Mouse (Mus musculus): ENCODE data around the gene Cmtm5. TPM values are rescaled to one million over a fixed set of nuclear protein-coding genes. Genes with fewer than 3 reads are reported as not detected.
"Not testable (repeated sequence)": the region's sequence is repeated elsewhere in the genome, so short reads cannot be mapped to it uniquely, and the experiment has no call there.

The Cmtm5 gene
- polyA plus RNA-seq, 1 experiment from 2014 or later = 3.4 TPM

DNA sequence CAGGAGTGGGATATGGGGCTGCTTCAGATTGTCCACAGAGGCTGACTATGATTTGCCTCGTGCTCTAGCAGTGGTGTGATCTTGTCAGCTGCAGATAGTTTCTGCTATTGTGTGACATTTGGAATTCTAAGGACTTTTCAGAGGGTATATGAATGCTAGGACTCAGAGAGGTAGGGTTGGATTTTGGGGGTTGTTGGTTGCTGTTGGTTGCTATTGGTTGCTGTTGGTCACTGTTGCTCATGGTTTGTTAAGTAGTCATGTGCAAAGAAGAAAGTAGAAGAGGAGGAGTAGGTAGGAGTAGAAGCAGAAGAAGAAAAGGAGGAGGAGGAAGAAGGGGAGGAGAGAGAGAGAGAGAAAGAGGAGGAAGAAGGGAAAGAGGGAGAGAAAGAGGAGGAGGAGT lies 40.6 kb downstream of the Cmtm5 start, which contains the start of gene Gm17428:
TSS of gene Gm17428 (plus strand) at position 301 of the 400 bp plus-strand sequence.
- H3K27me3 ChIP-seq (ENCODE audit: control insufficient read depth, insufficient read depth, low read length) = no peaks in the 10 kb centered on the region
- no peak for ATAC-seq (ENCODE audit: insufficient read depth, low FRiP score)
- no peak within 1 kb of the TSS for H3K9ac ChIP-seq (ENCODE audit: low read length)
- H3K4me1 ChIP-seq (ENCODE audit: control insufficient read depth, insufficient read depth, low read length) = no peaks in the 10 kb centered on the region
- 59% methylated on average over 1 of the region's 1 CpGs for WGBS
- H3K27ac ChIP-seq (ENCODE audit: low read length) = no peak within 1 kb of the TSS
- no peaks in the 10 kb centered on the region for H3K9me3 ChIP-seq (replicated peaks; ENCODE audit: control insufficient read depth, low read length)
- no peak within 1 kb of the TSS for H3K4me3 ChIP-seq (replicated peaks; ENCODE audit: low read length)
- H3K4me2 ChIP-seq (ENCODE audit: low read depth, low read length) = no peak within 1 kb of the TSS
- no peaks in the 10 kb centered on the region for H3K36me3 ChIP-seq (ENCODE audit: control insufficient read depth, insufficient read depth, low read length)

DNA sequence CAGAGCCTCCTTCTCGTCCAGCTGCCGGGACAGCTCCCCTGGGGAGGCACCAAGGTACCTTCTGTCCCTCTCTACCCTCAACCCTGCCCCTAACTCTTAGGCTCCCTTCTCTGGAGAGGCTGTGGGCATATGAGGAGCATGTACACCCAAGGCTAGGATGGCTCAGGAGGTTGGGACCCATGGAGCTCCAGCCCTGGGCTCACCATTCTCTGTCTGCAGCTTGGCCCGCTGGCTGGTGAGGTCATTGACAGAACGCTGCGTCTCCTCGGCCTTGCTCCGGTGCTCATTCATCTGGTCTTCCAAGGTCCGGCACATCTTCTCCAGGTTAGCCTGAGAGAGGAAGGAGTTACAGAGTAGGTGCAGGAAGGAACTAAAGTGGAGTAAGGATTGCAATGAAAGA lies 42.6 kb downstream of the Cmtm5 start:
- no peak overlapping the region for H3K9ac ChIP-seq (ENCODE audit: low read length)
- H3K4me3 ChIP-seq (replicated peaks; ENCODE audit: low read length) = no peak overlapping the region
- 77% methylated on average over 8 of the region's 8 CpGs for WGBS
- H3K27ac ChIP-seq (ENCODE audit: low read length) = no peak overlapping the region
- H3K9me3 ChIP-seq (replicated peaks; ENCODE audit: control insufficient read depth, low read length) = no peaks in the 10 kb centered on the region
- no peaks in the 10 kb centered on the region for H3K27me3 ChIP-seq (ENCODE audit: control insufficient read depth, insufficient read depth, low read length)
- ATAC-seq (ENCODE audit: insufficient read depth, low FRiP score) = no peak
- H3K4me1 ChIP-seq (ENCODE audit: control insufficient read depth, insufficient read depth, low read length) = no peaks in the 10 kb centered on the region
- no peaks in the 10 kb centered on the region for H3K36me3 ChIP-seq (ENCODE audit: control insufficient read depth, insufficient read depth, low read length)
- no peak overlapping the region for H3K4me2 ChIP-seq (ENCODE audit: low read depth, low read length)

DNA sequence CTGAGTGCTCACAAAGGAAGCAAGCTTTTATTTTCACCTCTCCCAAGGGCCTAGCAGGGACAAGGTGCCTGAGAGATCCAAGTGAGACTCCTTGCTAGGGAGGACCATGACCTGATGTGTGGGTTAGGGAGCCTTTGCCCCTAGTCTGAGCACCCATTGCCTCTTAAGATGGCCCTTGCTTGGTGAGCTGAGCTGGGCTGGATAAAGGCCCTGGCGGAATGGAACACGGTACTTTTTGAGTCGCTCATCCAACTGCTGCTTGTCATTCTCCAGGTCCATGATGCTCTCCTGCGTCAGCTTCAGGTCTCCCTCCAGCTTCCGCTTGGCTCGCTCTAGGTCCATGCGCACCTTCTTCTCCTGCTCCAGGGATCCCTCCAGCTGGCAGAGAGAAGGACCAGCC lies 45.9 kb downstream of the Cmtm5 start:
- Histone ChIP-seq H3K36me3 (ENCODE audit: control insufficient read depth, insufficient read depth, low read length) (no peaks in the 10 kb centered on the region), H3K27ac (ENCODE audit: low read length) (no peak overlapping the region), H3K27me3 (ENCODE audit: control insufficient read depth, insufficient read depth, low read length) (no peaks in the 10 kb centered on the region), H3K9me3 (replicated peaks; ENCODE audit: control insufficient read depth, low read length) (no peaks in the 10 kb centered on the region), H3K4me3 (replicated peaks; ENCODE audit: low read length) (no peak overlapping the region), H3K9ac (ENCODE audit: low read length) (no peak overlapping the region), H3K4me1 (ENCODE audit: control insufficient read depth, insufficient read depth, low read length) (no peaks in the 10 kb centered on the region), H3K4me2 (ENCODE audit: low read depth, low read length) (no peak overlapping the region)
- WGBS = 91% methylated on average over 7 of the region's 7 CpGs
- ATAC-seq (ENCODE audit: insufficient read depth, low FRiP score) = no peak

DNA sequence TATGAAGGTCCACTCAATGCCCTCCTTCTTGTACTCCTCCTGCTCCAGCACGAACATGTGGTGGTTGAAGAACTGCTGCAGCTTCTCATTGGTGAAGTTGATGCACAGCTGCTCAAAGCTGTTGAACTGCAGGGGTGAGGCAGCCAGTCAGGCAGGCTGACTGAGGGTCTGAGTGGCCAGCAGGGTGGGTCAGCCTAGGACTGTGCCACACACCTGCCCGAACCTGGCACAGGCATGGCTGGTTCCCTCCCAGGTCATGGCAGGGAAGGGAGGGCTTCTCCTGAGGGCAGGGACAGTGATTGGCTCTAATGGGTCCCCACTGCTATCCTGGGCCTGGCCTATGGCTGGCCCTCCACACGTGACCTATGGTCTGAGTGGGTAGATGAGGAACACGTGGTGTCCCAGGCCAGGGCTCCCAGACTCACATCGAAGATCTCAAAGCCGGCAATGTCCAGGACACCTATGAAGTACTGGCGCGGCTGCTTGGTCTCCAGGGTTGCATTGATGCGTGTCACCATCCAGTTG lies 52.4 kb downstream of the Cmtm5 start:
- ATAC-seq (ENCODE audit: insufficient read depth, low FRiP score); H3K4me3 ChIP-seq (replicated peaks; ENCODE audit: low read length); H3K4me2 ChIP-seq (ENCODE audit: low read depth, low read length); H3K27ac ChIP-seq (ENCODE audit: low read length); H3K9ac ChIP-seq (ENCODE audit: low read length); H3K27me3 ChIP-seq (ENCODE audit: control insufficient read depth, insufficient read depth, low read length); H3K9me3 ChIP-seq (replicated peaks; ENCODE audit: control insufficient read depth, low read length); H3K36me3 ChIP-seq (ENCODE audit: control insufficient read depth, insufficient read depth, low read length); H3K4me1 ChIP-seq (ENCODE audit: control insufficient read depth, insufficient read depth, low read length): not testable (repeated sequence)
- WGBS = 89% methylated on average over 9 of the region's 9 CpGs

MicroRNA genes within 50 kb of the gene (microRNA counts, 519-probe panel; counts per million panel counts)
- microRNA mmu-miR-208a (2,040 counts per million, percentile 41 among the panel's probes with 10 or more counts), microRNA mmu-miR-208b (2,239 counts per million, percentile 47 among the panel's probes with 10 or more counts)

Small RNAs within 50 kb of the gene (microRNA-seq; reads per million reads assigned to microRNA genes)
- 4.5 reads per million, percentile 24 among the genes with 10 or more reads in this experiment for gene Mir208a
- 118 reads per million, percentile 57 among the genes with 10 or more reads in this experiment for gene Mir208b

Other genes with a start within 250 kb of the Cmtm5 start
- gene Acin1, start 249.3 kb upstream of the Cmtm5 start, polyA plus RNA-seq (2015; fragmentation: Nextera tagmentation; extraction: Ambion mirVana) = 89.1 and 101 TPM in 2 replicates
- gene Gm29776, start 237.4 kb upstream of the Cmtm5 start, polyA plus RNA-seq (2015; fragmentation: Nextera tagmentation; extraction: Ambion mirVana) = 0.15 and 0.19 TPM in 2 replicates
- gene Cebpe, start 224.1 kb upstream of the Cmtm5 start, polyA plus RNA-seq (2015; fragmentation: Nextera tagmentation; extraction: Ambion mirVana) = 0.88 and 1.2 TPM in 2 replicates
- 9.9 and 10.2 TPM in 2 replicates for gene Slc7a8, start 154.3 kb upstream of the Cmtm5 start, polyA plus RNA-seq (2015; fragmentation: Nextera tagmentation; extraction: Ambion mirVana)
- gene Rnf212b, start 122.1 kb upstream of the Cmtm5 start, polyA plus RNA-seq (2015; fragmentation: Nextera tagmentation; extraction: Ambion mirVana) = not detected in 2 replicates
- 7.7 and 8.6 TPM in 2 replicates for gene Homez, start 65.3 kb upstream of the Cmtm5 start, polyA plus RNA-seq (2015; fragmentation: Nextera tagmentation; extraction: Ambion mirVana)
- 1.2 TPM in 2 replicates for gene Ppp1r3e, start 58.7 kb upstream of the Cmtm5 start, polyA plus RNA-seq (2015; fragmentation: Nextera tagmentation; extraction: Ambion mirVana)
- 4.0 and 4.2 TPM in 2 replicates for gene Bcl2l2, start 52.9 kb upstream of the Cmtm5 start, polyA plus RNA-seq (2015; fragmentation: Nextera tagmentation; extraction: Ambion mirVana)
- gene Gm20521, start 52.8 kb upstream of the Cmtm5 start, polyA plus RNA-seq (2015; fragmentation: Nextera tagmentation; extraction: Ambion mirVana) = 0.12 TPM in 1 of 2 replicates, not detected in the other
- 67.8 and 78.6 TPM in 2 replicates for gene Pabpn1, start 43.8 kb upstream of the Cmtm5 start, polyA plus RNA-seq (2015; fragmentation: Nextera tagmentation; extraction: Ambion mirVana)
- 29.2 and 32.2 TPM in 2 replicates for gene Slc22a17, start 23.1 kb upstream of the Cmtm5 start, polyA plus RNA-seq (2015; fragmentation: Nextera tagmentation; extraction: Ambion mirVana)
- 26.8 and 30.3 TPM in 2 replicates for gene Efs, start 10.1 kb upstream of the Cmtm5 start, polyA plus RNA-seq (2015; fragmentation: Nextera tagmentation; extraction: Ambion mirVana)
- not detected in 2 replicates for gene Il25, start 3.6 kb upstream of the Cmtm5 start, polyA plus RNA-seq (2015; fragmentation: Nextera tagmentation; extraction: Ambion mirVana)
- 0.56 and 2.1 TPM in 2 replicates for gene Myh6, start 30.7 kb downstream of the Cmtm5 start, polyA plus RNA-seq (2015; fragmentation: Nextera tagmentation; extraction: Ambion mirVana)
- gene Gm17428, start 40.7 kb downstream of the Cmtm5 start, polyA plus RNA-seq (2015; fragmentation: Nextera tagmentation; extraction: Ambion mirVana) = not detected in 2 replicates
- gene Myh7, start 58.4 kb downstream of the Cmtm5 start, polyA plus RNA-seq (2015; fragmentation: Nextera tagmentation; extraction: Ambion mirVana) = 7.6 and 25.7 TPM in 2 replicates
- gene Ngdn, start 79.2 kb downstream of the Cmtm5 start, polyA plus RNA-seq (2015; fragmentation: Nextera tagmentation; extraction: Ambion mirVana) = 74.7 and 74.9 TPM in 2 replicates
- gene Zfhx2, start 156.1 kb downstream of the Cmtm5 start, polyA plus RNA-seq (2015; fragmentation: Nextera tagmentation; extraction: Ambion mirVana) = 3.1 and 3.6 TPM in 2 replicates
- 19.9 and 22.5 TPM in 2 replicates for gene Thtpa, start 158.5 kb downstream of the Cmtm5 start, polyA plus RNA-seq (2015; fragmentation: Nextera tagmentation; extraction: Ambion mirVana)
- 46.2 and 54.8 TPM in 2 replicates for gene Ap1g2, start 170.3 kb downstream of the Cmtm5 start, polyA plus RNA-seq (2015; fragmentation: Nextera tagmentation; extraction: Ambion mirVana)
- gene Jph4, start 180.7 kb downstream of the Cmtm5 start, polyA plus RNA-seq (2015; fragmentation: Nextera tagmentation; extraction: Ambion mirVana) = 1.1 and 1.2 TPM in 2 replicates

Data from stomach, embryonic 16.5 days (tissue).